Mouse (Mus musculus) lung, postnatal 10 days (tissue): ENCODE results near the gene Wfdc5.
A peak's percentile ranks its signal among the peaks of the same experiment; 100 is the strongest.
"Not testable (repeated sequence)": the region's sequence is repeated elsewhere in the genome, so short reads cannot be mapped to it uniquely, and the experiment has no call there.

Experiments used
- DNase-seq: peaks from one replicate; pipeline ENCODE4 v3.0.0; 2021

Gene Wfdc5

DNA sequence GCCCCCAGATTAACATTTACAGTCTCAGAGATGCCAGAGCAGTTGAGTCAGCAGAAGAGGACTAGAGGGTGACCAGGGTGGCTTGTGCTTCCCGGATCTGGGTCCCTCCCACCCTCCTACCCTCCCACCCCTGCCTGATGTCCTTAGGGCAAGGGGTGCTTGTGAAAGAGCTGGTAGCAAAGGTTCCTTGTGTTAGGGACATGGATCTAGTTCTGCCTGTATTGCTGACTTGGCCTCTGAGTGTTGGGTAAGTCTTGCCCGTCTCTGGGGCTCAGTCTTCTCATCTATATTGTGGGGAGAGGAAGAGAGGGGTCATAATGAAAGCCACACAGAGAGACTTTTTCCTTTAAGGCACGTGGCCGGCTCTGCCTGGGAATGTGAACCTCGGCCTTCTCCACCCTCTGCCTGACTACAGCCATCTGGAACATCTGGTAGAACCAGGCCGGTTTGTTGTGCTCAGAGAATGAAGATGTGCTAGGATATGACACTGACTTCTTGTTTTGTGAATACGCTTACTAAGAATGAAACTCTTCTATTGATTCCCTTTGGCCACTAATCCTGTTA lies at the start of gene Wfdc5:
TSS of gene Wfdc5 (minus strand) at position 51 of the 564 bp plus-strand sequence.
- DNase-seq: no peak

DNA sequence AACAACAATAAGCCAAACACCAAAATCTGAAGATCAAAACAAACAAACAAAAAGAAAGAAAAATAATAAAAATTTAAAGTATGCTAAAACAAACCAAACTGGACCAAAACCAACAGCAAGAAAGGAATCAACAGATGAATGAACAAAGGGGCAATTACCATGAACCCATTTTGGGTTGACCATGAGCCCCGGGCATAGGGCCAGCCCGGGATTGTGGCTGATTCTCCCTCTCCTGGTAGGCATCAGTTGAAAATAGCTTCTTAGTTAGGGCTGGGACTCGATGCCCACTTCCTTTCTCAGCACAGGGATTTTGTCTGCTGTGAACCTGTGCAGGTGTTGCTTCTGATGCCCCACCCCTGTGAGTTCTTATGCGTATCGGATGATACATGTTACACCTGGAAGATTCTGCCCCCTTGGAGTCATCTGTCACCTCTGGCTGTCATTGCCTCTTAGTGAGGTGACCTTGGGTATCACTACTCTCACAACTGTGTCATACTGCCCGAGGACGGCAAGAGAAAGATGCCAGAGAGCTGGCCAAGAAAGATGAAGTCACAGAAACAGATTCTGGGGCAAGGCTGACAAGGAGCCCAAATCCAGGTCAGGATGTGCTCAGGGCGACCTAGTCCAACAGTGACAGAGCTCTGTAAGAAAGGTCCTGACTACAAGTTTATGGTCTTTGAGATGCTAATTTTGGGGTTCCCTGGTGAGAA lies 46.0 kb upstream of the Wfdc5 start:
- DNase-seq: no peak

DNA sequence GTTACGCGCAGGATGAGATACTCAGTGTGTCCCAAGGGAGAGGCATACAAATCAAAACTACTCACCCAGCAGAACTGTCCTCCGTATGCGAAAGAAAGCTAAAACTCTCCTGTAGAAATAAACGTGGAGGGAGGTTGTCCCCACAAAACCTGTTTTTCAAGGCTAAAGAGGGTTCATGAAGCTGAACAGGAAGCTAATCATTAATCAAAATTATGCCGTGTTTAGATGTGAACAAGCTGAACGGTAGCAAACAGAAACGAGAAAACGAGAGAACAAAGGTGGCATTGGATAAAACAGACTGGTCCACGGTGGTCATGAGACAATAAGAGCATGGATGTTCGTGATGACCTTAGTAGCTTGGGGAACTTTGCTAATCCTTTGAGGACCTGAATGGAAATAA lies 39.0 kb upstream of the Wfdc5 start, which contains the start of gene Wfdc15b:
TSS of gene Wfdc15b (minus strand) at position 139 of the 400 bp plus-strand sequence.
- no peak for DNase-seq

DNA sequence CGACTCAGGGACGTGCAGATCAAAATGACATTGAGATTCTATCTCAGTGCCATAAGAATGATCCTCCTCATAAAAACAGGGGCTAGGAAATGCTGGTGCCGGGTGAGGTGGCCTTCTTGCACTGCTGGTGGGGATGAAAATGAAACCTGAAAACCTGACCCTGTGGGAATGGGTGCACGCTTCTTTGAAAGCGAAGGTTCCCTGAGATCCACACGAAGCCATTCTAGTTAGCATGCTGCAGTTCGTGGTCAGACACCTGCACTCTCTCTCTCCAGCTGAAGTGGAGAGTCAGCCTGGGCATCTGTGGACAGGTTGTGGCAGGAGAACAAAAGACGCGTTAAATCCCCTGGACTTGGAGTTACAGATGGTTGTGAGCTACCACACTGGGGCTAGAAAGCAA lies 36.8 kb upstream of the Wfdc5 start:
- no peak for DNase-seq

DNA sequence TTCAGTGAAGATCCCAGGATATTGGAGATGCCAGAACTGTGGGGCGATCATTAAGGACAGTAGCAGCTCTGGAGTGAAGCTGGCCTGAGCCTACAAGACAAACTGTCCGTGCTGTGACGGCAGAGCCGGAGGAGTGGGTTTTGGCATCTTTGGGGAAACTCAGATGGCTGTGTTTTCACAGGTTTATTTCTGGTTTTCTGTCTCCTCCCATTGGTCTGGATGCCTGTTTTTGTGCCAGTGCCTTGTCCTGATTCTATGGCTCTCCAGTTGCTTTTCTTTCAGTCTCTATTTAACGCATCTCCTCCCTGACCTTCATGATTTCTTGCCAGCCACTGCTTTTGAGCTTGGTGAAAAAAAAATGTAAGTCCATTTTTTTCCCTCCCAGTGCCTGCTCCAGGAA lies 30.2 kb upstream of the Wfdc5 start:
- no peak for DNase-seq

DNA sequence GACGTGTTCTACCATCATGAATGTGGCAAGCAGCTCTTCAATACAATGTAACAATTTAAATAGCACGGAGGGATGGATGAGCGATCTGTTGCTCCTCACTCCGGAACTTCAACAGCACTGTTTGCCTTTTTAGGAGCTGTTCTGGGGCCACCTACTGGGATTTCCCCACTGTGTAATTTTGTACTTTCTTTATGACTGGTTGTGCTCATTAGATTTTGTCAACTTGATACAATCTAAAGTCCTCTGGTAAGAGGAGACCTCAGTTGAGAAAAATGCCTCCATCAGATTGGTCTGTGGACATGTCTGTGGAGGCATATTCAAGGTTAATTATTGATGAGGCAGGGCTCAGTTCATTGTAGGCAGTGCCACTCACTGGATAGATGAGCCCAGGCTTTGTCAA lies 28.4 kb upstream of the Wfdc5 start:
- DNase-seq: no peak

DNA sequence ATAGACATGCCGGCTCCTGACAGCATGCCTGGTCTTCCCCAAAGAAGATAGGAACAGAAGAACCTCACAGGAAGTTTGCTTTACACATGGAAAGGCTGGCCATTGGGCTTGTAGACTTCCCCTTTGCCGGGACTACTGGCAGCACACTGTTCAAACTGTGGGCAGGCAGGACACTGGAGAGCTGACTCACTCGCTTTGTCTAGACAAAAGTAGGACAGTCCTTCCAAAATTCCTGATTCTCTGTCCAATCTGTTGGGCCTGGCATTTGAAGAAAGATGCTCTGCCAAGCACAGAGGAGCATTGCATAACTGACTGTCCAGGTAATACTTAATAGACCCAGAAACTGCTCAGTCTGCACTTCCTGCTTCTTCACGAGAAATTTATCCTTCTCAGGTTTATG lies 24.1 kb upstream of the Wfdc5 start:
- no peak for DNase-seq

DNA sequence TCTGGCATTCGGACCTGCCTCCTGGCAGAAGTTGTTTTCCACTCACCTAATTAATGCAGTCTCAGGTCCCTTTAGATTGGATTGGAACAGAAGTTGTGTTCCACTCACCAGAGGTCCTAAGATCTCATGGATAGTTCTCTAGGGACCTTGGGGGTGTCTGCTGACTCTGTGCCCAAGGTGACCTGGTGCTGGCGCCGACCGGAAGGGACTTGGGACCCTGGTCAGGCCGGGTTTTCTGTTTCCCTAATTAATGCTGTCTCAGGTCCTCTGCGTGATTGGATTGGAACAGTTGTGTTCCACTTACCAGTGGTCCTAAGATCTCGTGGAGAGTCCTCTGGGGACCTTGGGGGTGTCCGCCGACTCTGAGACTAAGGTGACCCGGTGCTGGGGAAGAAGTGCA lies 23.5 kb upstream of the Wfdc5 start:
- DNase-seq: not testable (repeated sequence)

DNA sequence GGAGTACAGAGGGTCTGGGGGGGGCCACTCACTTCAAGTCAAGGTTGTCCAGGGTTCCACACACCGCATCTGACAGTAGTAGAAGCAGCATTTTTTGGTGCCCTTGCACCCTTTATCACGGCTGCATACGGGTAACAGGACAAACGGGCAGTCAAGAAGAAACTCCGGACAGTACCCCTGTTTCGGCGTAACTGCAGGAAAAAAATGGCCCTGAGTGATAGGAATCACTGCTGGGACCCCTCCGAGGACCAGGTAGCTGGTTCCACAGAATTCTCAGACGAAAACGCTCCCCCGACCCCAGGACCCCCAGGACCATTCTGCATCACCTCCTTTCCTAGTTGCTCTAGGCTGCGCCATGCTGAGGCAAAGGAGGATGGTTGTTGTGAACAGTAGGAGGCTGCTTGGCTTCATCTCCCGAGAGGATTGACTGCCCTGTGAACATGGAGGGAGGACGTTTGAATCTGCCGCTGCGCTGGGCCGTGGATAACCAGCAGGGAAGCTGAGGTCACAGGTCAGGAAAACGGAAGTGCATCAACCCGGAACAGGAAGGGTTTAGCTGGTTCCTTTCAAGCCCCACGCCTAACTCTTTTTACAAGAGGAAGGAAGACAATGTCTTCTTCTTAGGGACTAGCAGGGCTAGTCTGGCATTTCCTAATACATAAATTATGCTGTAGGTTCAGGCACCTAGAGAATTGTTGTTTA lies 17.2 kb upstream of the Wfdc5 start, which contains the start of gene Wfdc15a:
TSS of gene Wfdc15a (minus strand) at position 505 of the 702 bp plus-strand sequence.
- no peak for DNase-seq

DNA sequence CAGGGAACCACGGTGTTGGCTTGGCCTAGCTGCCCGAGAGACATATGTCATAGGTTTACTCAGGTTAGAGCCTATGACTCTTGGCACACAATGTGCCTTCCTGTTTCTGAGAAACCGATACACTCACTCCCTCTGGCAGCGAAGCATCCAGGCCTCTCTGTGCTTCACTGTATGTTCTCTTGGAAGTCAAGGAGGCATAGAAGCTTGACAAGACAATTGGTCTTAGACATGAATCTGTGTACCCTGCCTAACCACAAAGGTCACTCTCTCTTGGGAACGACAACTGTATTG lies 14.1 kb upstream of the Wfdc5 start:
- no peak for DNase-seq

DNA sequence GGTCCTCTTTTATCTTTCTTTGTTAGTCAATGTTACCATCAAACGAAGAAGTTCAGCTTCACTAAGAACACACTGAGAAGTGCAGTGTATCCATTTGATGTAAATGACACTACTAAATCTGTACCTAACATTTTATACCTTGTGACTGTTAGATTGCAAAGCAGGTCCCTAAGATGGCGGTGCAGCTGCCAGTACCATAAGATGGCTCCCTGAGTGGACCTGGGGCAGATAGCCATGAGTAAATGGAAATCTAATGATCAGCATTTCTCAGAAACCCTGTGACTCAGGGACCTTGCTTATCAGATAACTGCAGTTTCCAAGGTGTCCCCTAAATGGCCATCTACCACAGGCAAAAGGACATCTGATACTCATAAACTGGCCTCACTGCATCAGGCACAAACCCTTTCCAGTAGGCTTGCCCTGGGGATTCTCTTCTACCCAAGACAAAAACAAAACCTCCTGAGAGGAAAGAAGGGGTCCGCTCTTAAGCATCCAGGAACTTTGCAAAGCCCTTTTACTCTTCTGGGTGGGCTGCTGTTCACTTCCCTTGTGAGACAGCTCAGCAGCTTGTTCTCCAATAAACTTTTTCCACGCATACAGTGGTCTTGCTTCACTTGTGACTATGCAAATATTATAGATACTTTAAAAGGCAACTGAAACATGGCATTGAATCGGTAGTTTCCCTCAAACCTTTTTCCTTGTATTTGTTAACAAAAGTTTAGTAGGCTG lies 13.6 kb upstream of the Wfdc5 start:
- DNase-seq: no peak

DNA sequence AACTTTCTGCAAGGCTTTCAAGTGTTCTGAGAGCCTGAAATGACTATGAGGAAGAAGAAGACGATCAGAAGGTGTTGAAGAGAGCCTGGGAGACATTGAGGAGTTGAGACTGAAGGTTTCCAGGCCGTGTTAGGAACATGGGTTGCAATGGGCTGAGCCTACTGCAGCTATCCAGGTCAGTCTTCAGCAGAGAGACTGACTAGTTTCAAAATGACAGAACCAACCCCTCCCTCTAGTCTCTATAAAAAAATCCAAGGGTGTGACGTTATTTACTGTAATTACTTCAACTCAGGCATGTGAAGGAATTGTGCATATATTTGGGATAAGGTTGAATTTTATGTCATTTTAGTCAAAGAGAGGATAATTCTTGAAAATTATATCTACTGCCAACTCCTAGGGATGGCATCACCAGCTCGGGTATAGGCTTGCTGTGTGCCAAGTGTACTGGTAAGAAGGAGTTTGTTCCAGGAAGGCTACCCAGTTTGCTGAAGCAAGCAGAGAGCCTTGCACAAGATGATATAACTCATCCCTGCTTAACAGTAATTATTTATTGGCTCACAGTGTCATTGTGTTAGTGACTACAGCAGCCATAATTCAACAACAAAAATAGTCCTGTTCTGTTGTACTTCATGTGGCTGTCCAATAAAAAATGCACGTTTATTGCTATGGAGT lies 12.6 kb upstream of the Wfdc5 start:
- no peak for DNase-seq

DNA sequence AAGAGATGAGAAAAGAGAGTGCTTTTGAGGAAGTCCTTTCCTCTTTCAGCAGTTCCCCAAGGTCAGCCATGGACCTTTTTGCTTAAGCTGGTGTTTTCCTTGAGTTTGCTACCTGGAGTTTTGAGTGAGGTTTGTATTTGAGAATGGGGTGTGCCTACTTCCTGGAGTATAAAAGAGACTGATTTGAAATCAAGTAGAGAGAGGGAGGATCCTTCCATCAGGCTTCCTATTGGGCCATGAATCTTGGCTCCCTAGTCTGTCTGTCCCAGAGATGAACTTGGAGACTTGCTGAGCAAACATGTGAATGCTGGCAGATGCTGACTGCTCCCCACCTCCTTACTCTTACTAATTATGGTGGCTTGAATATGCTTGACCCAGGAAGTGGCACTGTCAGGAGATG lies 9.7 kb upstream of the Wfdc5 start:
- no peak for DNase-seq

DNA sequence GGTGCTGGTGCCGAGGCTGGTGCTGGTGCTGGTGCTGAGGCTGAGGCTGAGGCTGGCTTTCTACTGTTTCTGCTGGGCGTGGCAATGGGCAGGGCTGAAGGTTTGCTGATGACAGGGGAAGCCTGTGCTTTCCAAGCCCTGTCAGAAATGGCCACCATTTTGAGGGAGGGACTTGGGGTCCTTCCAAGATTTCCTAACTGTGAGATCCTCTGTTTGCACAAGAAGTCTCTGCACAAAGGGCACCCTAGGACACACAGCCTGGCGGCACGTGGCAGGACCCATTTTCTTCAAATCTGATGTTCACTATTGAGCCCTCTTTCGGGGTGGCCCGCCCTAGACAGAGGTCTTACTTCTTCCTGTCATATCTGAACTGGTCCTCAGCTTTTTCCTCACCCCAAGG lies 8.0 kb upstream of the Wfdc5 start, which contains the start of gene Wfdc12:
TSS of gene Wfdc12 (minus strand) at position 33 of the 400 bp plus-strand sequence.
- peak; percentile 72 for DNase-seq

DNA sequence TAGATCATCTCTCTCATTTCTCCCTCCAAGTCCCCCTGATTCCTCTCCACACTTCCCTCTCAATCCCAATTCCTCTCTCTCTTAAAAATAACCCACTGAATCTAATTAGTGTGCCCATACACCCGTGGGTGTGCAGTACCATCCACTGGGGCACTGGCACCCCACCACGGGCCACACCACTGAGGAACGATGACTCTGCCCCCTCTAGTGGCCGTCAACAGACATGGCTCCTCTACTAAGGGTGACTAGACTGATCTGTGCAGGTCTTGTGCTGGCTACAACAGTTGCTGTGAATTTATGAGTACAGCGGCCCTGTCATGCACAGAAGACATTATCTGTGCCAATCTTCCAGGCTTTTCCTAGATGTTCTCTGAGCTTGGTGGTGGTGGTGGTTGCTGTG lies 6.2 kb upstream of the Wfdc5 start:
- DNase-seq: no peak

DNA sequence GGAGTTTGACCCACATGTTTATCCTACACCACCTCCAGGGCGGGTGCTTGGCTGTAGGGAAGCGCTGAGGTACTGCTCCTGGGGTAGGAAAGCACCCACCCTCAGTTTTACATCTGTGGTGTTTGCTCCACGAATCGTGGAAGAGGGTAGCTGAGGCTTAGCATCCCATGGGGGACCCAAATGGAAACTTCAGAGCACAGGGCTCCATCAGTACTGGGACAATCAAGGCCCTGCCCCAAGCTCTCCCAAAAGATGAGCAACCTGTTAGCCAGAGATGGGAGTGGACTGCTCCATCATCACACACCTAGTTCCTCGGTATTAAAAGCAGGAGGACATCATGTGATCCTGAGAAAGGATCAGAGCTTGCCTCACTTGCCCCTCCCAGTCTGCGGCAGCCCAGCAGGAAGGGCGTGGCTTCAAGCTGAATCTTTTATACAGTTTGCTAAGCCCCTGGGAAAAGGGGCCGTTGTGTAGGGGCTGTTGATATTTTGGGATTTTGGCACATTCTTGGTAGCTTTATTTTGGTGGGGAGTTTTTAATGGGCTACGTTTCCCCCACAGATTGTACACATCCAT lies 1.7 kb upstream of the Wfdc5 start:
- peak; percentile 31 for DNase-seq

DNA sequence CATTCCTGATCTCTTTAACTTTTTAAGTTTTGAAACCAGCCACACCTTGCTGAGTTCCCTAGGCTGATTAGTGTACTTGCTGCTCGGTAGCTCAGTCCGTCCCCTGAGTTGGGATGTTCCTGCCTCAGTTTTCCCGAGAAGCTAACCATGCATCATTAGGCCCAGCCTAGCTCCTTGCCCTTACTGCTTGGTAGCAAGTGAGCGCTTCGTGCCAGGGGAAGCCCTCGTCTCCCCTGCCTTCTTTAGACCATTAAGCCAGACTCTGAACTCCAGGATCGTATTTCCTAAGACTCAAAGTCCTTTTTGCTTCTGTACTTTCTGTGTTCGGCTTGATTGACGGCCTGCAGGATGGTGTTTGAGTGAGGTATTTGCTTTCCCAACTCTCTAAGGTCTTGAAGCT lies 798 bp upstream of the Wfdc5 start:
- no peak for DNase-seq

DNA sequence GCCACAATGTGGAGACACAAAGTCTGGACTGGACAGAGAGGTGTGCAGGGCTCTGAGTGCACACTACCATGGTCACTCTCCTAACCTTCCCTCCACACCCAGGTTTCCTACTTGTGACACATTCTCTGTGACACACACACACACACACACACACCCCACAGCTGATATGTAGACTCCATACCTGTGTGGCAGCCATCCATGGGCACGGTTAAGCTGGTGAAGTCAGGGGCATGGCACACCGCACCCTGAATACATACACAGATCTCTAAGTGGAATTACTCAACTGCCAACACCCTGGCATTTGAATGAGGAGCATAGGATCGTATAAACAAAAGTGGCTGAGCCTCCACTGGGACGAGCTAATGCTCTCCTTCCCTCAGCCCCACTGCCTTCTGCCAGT lies 1.8 kb downstream of the Wfdc5 start:
- DNase-seq: peak; percentile 20

DNA sequence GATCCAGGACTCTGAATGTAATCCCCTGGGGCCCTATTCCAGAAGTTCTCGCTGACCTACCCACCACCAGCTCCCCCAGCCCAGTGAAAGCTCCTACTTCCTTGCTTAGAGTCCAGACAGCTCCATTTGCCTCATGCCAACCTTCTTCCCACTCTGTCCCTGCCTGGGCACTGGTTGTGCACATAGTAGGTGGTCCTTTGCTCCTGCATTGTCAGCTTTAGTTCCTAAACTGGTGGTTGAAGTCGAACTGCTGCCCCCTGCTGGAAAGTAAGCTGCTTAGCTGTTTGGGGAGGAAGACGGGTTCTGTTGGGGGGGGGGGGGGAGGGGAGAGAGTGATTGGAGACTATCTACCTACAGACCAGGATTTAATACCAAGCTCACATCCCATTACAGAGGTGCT lies 2.4 kb downstream of the Wfdc5 start:
- DNase-seq: peak; percentile 58

DNA sequence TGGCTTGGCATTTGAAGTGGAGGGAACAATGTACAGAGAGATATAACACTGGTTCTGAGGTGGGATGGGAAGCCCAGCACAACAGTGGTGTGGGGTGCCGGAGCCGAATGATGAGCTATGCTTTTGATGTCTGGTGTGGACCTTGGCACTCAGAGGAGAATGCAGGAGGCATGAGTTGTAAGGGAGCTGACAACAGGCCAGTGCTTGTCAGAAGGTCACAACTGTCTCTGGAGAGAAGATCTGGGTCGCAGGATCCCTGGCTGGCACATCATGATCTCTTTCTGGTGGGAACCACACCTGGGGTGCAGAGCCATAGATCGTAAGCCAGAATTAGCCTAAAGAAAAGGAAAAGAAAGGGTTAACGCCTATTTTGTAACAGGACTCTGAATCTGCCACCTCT lies 4.7 kb downstream of the Wfdc5 start:
- no peak for DNase-seq

DNA sequence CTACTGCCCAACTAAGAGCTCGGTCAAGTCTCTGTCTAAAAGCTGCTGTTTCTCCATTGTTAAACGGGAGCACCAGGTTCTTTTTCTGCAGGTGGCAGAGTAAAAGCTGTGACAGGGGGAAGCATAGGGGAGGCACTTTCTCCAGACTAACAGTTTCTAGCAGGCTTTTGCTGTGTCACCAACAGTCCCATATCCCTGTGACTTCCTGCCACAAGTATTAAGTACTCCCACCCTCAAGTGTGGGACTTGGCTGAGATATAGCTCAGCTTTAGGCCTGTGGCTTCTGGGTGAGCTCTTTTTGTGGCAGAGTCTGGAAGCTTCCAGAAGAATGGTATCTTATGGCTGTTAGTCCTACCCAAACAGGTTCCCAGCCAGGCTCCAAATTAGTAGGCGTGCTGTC lies 6.7 kb downstream of the Wfdc5 start:
- DNase-seq: no peak

DNA sequence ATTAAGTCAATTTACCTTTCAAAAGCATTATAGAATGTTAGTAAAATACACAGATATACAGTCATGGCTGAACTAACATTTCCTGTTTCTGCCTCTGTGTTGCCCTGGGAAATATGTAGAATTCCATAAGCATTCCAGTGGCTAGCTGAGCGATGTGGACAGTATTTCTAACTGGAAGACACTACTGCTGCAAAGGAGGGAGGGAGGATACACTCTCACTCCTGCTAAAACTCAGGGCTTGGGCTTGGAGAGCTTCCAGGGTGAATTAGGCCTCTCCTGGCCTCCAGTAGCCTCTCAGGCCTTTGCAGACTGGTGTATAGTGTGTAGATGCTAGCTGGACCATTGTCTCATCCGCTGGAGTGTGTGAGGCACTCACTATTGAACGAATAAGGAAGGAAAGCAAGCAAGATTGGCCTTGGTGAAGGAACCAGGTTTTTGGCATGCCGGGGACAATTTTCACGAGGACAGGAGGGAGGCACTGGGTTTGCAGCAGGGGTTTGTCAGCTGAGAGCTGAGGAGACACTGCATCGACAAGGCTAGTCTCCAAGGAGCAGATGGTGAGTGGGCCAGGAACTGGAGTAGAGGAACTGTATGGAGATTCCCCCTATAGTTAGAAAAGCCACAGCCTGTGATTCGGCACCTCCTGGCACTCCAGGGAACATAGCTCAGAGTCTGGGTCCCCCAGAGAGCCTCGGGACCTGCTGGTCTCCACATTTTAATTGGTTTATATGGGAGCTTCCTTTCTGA lies 7.7 kb downstream of the Wfdc5 start:
- no peak for DNase-seq
